Mouse (Mus musculus): ENCODE measurements around the gene Gda. TPM values are rescaled to one million over a fixed set of nuclear protein-coding genes. Genes with fewer than 3 reads are reported as not detected.

The Gda gene
- total RNA-seq, 1 experiment, result 0.13 TPM

- DNase-seq (ENCODE audit: low read depth, low spot score), result peak; percentile 42
- no peaks in the 10 kb centered on the region; a peak in 1 of 4 replicates for H3K4me1 ChIP-seq (ENCODE audit: control insufficient read depth in 2 of 2, insufficient read depth in 2 of 2, low read length in 2 of 2, poor library complexity in 1 of 2)
- no peaks in the 10 kb centered on the region for H3K36me3 ChIP-seq (ENCODE audit: control insufficient read depth, insufficient read depth, low read length, poor library complexity, severe bottlenecking)
- H3K27ac ChIP-seq (ENCODE audit: insufficient read depth, low read depth, low read length, poor library complexity, severe bottlenecking), result no peak overlapping the region
- in situ Hi-C loops (cut with MboI; ENCODE audit: low sequenced_read_pairs in 2 of 2, unreplicated experiment in 2 of 2), result no loop called here
- H3K9ac ChIP-seq (ENCODE audit: insufficient read depth, low read depth, low read length, poor library complexity, severe bottlenecking), result peak overlapping the region; percentile 45
- TF ChIP-seq MAFK (IDR thresholded peaks at IDR 0.05; ENCODE audit: insufficient read depth, low read depth, low read length) (no peak), HCFC1 (IDR thresholded peaks at IDR 0.05; ENCODE audit: borderline replicate concordance, insufficient read depth, low read length) (no peak), ZC3H11A (IDR thresholded peaks at IDR 0.05; ENCODE audit: borderline replicate concordance, low read depth, low read length) (no peak), CHD2 (IDR thresholded peaks at IDR 0.05; ENCODE audit: low read depth, low read length) (no peak), ZNF384 (IDR thresholded peaks at IDR 0.05; ENCODE audit: low read depth, low read length) (no peak)
- no peaks in the 10 kb centered on the region for H3K9me3 ChIP-seq (ENCODE audit: control insufficient read depth, insufficient read depth, low read depth, low read length)
- peak overlapping the region; percentile 68 to 75 for H3K4me3 ChIP-seq (ENCODE audit: insufficient read depth in 1 of 2, low read depth in 1 of 2, low read length in 2 of 2, poor library complexity in 1 of 2, severe bottlenecking in 1 of 2)
These were observed 994 bp downstream of the Gda start for GRCm38 (mm10) chr19:21472121-21472780.

- Histone ChIP-seq H3K4me3 (ENCODE audit: insufficient read depth in 1 of 2, low read depth in 1 of 2, low read length in 2 of 2, poor library complexity in 1 of 2, severe bottlenecking in 1 of 2) (no peak overlapping the region), H3K27ac (ENCODE audit: insufficient read depth, low read depth, low read length, poor library complexity, severe bottlenecking) (no peak overlapping the region), H3K36me3 (ENCODE audit: control insufficient read depth, insufficient read depth, low read length, poor library complexity, severe bottlenecking) (no peaks in the 10 kb centered on the region), H3K9me3 (ENCODE audit: control insufficient read depth, insufficient read depth, low read depth, low read length) (no peaks in the 10 kb centered on the region), H3K4me1 (ENCODE audit: control insufficient read depth in 2 of 2, insufficient read depth in 2 of 2, low read length in 2 of 2, poor library complexity in 1 of 2) (no peaks in the 10 kb centered on the region), H3K9ac (ENCODE audit: insufficient read depth, low read depth, low read length, poor library complexity, severe bottlenecking) (no peak overlapping the region)
- TF ChIP-seq HCFC1 (IDR thresholded peaks at IDR 0.05; ENCODE audit: borderline replicate concordance, insufficient read depth, low read length), result no peak
- no peak for TF ChIP-seq MAFK (IDR thresholded peaks at IDR 0.05; ENCODE audit: insufficient read depth, low read depth, low read length)
- TF ChIP-seq ZNF384 (IDR thresholded peaks at IDR 0.05; ENCODE audit: low read depth, low read length), result no peak
- TF ChIP-seq CHD2 (IDR thresholded peaks at IDR 0.05; ENCODE audit: low read depth, low read length), result no peak
- no peak for TF ChIP-seq ZC3H11A (IDR thresholded peaks at IDR 0.05; ENCODE audit: borderline replicate concordance, low read depth, low read length)
- no peak for DNase-seq (ENCODE audit: low read depth, low spot score)
- in situ Hi-C loops (cut with MboI; ENCODE audit: low sequenced_read_pairs in 2 of 2, unreplicated experiment in 2 of 2), result no loop called here
These were observed 11.9 kb downstream of the Gda start for GRCm38 (mm10) chr19:21461221-21461960.

- Histone ChIP-seq H3K9ac (ENCODE audit: insufficient read depth, low read depth, low read length, poor library complexity, severe bottlenecking) (no peak overlapping the region), H3K9me3 (ENCODE audit: control insufficient read depth, insufficient read depth, low read depth, low read length) (no peaks in the 10 kb centered on the region), H3K27ac (ENCODE audit: insufficient read depth, low read depth, low read length, poor library complexity, severe bottlenecking) (no peak overlapping the region), H3K4me3 (ENCODE audit: insufficient read depth in 1 of 2, low read depth in 1 of 2, low read length in 2 of 2, poor library complexity in 1 of 2, severe bottlenecking in 1 of 2) (no peak overlapping the region), H3K4me1 (ENCODE audit: control insufficient read depth in 2 of 2, insufficient read depth in 2 of 2, low read length in 2 of 2, poor library complexity in 1 of 2) (no peaks in the 10 kb centered on the region), H3K36me3 (ENCODE audit: control insufficient read depth, insufficient read depth, low read length, poor library complexity, severe bottlenecking) (no peaks in the 10 kb centered on the region)
- no peak for DNase-seq (ENCODE audit: low read depth, low spot score)
- no peak for TF ChIP-seq CHD2 (IDR thresholded peaks at IDR 0.05; ENCODE audit: low read depth, low read length)
- no peak for TF ChIP-seq MAFK (IDR thresholded peaks at IDR 0.05; ENCODE audit: insufficient read depth, low read depth, low read length)
- TF ChIP-seq ZC3H11A (IDR thresholded peaks at IDR 0.05; ENCODE audit: borderline replicate concordance, low read depth, low read length), result no peak
- TF ChIP-seq ZNF384 (IDR thresholded peaks at IDR 0.05; ENCODE audit: low read depth, low read length), result no peak
- no peak for TF ChIP-seq HCFC1 (IDR thresholded peaks at IDR 0.05; ENCODE audit: borderline replicate concordance, insufficient read depth, low read length)
- in situ Hi-C loops (cut with MboI; ENCODE audit: low sequenced_read_pairs in 2 of 2, unreplicated experiment in 2 of 2), result no loop called here
These were observed 15.8 kb downstream of the Gda start for GRCm38 (mm10) chr19:21457461-21457860.

- in situ Hi-C loops (cut with MboI; ENCODE audit: low sequenced_read_pairs in 2 of 2, unreplicated experiment in 2 of 2), result no loop called here
- no peak for DNase-seq (ENCODE audit: low read depth, low spot score)
- Histone ChIP-seq H3K4me1 (ENCODE audit: control insufficient read depth in 2 of 2, insufficient read depth in 2 of 2, low read length in 2 of 2, poor library complexity in 1 of 2) (no peaks in the 10 kb centered on the region), H3K36me3 (ENCODE audit: control insufficient read depth, insufficient read depth, low read length, poor library complexity, severe bottlenecking) (no peaks in the 10 kb centered on the region), H3K4me3 (ENCODE audit: insufficient read depth in 1 of 2, low read depth in 1 of 2, low read length in 2 of 2, poor library complexity in 1 of 2, severe bottlenecking in 1 of 2) (no peak overlapping the region), H3K9me3 (ENCODE audit: control insufficient read depth, insufficient read depth, low read depth, low read length) (no peaks in the 10 kb centered on the region), H3K27ac (ENCODE audit: insufficient read depth, low read depth, low read length, poor library complexity, severe bottlenecking) (no peak overlapping the region), H3K9ac (ENCODE audit: insufficient read depth, low read depth, low read length, poor library complexity, severe bottlenecking) (no peak overlapping the region)
- no peak for TF ChIP-seq HCFC1 (IDR thresholded peaks at IDR 0.05; ENCODE audit: borderline replicate concordance, insufficient read depth, low read length)
These were observed 31.5 kb downstream of the Gda start for GRCm38 (mm10) chr19:21441787-21442186.

Measured in ES-E14 (cell line).